Mouse (Mus musculus): ENCODE data around the gene Gpatch11.

- TF ChIP-seq CTCF (IDR thresholded peaks at IDR 0.05; ENCODE audit: low read depth, low read length) = no peak
- TF ChIP-seq POLR2A (IDR thresholded peaks at IDR 0.05; ENCODE audit: borderline replicate concordance, low read depth, low read length) = no peak
Measured at GRCm38 (mm10) chr17:78842271-78842928, 7.0 kb downstream of the Gpatch11 start.
